Mouse (Mus musculus) brain, adult 10 weeks (tissue): ENCODE data around the gene Actl6a. TPM values are rescaled to one million over a fixed set of nuclear protein-coding genes. Genes with fewer than 3 reads are reported as not detected.

ENCODE experiments used
- polyA plus RNA-seq: library from polyadenylated mRNA; stranded (reverse); fragments of 350-450 nt; fragmentation: Illumina TruSeq; extraction: RNeasy Lipid Tissue Mini Kit (QIAGEN cat#74804); gene quantifications from one replicate; pipeline ENCODE4 v1.2.3, GENCODE M21; 2015; ENCODE audit warnings: low read depth, low replicate concordance

Gene Actl6a
- 18.8 TPM for polyA plus RNA-seq

DNA sequence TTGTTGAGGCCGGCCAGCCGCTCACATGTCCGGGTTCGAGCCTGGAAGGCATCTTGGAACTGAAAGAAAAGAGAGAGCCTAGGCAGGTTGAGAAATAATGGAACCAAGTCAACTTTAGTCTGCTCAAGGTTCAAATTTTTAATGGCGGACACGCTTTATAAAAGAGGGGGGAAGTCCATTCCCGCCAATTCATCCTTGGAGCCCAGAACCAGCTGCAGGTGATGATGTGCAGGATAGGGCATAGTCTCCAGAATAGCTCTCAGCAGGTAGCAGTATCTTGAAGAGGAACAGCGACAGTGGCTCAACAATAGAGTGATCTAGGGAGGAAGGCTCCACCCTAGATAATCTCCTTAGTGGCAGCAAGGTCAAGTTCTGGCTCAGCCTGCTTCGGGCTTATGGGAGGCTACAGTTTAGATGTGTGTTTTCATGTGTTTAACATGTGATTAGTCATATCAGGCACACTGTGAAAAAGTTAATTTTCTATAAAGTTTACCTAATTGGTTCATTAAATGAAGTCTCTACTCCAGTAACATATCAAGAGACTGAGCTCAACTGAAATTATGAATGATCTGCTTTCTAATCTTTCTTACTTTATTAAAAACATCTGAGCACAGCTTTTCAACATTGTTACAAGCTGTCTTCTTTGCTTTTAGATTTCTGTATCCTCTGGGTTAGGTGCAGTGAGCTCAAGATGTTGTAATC is at the start of gene Actl6a:
Gene Actl6a (plus strand): TSS at position 652 of the 702 bp plus-strand sequence.

DNA sequence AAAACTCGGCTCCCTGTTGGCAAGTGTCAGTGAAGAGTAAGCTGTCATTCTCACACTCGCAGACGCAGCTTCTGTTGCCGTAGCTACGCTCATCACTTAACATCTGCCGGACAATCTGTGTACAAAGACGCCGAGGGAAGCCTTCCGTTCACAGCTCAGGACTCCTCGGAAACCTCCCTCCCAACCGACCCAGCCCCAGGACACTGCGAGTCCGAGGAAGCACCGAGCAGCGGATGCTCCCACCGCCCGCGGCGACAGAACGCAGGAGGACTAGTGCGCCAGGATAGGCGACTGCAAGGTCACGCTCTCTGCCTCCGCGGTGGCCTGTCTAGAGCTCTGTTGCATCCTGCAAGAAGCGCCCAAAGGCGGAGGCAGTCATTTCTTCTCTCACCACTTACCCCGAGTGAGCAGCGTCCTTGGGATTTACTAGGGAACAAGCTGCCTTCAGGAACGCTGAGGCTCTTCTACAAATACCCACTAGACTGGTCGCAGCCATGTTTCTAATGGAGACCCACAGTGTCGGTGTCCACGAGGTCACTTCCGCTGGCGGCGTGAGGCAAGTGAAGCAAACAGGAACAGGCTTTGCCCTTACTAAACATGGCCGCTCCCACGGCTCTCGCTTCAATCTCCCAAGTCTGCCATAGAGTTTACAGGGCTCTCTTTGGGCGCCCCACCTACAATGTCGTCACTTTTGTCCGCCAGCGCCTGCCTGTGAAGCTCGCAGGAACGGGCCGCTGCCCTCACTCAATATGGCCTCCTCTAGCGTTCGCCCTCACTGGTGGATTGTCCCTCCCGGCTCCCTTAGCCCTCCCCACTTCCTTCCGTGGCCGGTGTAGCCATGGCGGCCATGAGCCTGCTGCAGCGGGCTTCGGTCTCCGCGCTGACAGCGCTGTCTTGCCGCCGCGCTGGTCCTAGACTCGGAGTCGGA is 30.4 kb downstream of the Actl6a start, which contains the start of gene Ndufb5:
Gene Ndufb5 (plus strand): TSS at position 747 of the 928 bp plus-strand sequence.

DNA sequence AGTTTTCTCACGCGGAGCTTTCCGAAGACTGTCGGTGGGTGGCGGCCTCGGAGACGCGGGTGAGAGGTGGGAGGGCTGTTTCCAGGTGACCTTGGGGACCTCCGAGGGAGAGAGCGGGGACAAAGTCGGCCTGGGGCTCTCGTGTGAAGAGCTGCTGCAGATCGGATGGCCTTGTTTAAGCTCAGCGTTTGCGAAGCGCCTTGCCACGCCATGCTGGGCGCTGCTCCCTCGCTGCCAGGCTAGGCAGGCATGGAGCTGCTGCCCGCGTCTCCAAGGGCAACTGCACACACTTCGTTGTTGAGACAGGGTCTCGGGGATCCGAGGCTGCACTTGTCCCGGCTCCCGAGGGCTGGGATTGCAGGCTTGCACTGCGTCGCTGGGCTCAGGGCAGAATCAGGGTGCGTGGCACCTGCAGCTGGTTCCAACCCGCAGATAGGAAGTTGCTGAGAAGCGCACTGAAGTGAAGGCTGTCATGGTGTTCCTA is 31.1 kb downstream of the Actl6a start, which contains the start of gene Mrpl47:
Gene Mrpl47 (minus strand): TSS at position 434 of the 484 bp plus-strand sequence.

Other genes starting within 250 kb of the Actl6a start
- not detected for gene Kcnmb3, start 214.1 kb upstream of the Actl6a start, polyA plus RNA-seq
- 53.9 TPM for gene Zfp639, start 196.0 kb upstream of the Actl6a start, polyA plus RNA-seq
- 102 TPM for gene Mfn1, start 176.8 kb upstream of the Actl6a start, polyA plus RNA-seq
- 27.4 TPM for gene Gnb4, start 89.7 kb upstream of the Actl6a start, polyA plus RNA-seq
- gene Ndufb5, start 30.7 kb downstream of the Actl6a start, polyA plus RNA-seq, result 416 TPM
- 40.5 TPM for gene Mrpl47, start 31.3 kb downstream of the Actl6a start, polyA plus RNA-seq
- 12.9 TPM for gene Usp13, start 111.2 kb downstream of the Actl6a start, polyA plus RNA-seq